Mouse (Mus musculus) stomach, postnatal 0 days (tissue): ENCODE results near the gene 1700067K01Rik.

Source experiments
- CTCF ChIP-seq: IDR thresholded peaks from 2 replicates; pipeline ENCODE4 v1.5.1; 2016; ENCODE audit warnings: antibody characterized with exemption, low read depth, mild to moderate bottlenecking, moderate library complexity
- EP300 ChIP-seq: optimal IDR thresholded peaks from 2 replicates; pipeline ENCODE3; 2016; ENCODE audit warnings: antibody characterized with exemption

GRCm38 (mm10) chr8:83977646-83978045 lies 23.7 kb upstream of the 1700067K01Rik start:
- no peak for TF ChIP-seq EP300
- TF ChIP-seq CTCF, result no peak
